Mouse (Mus musculus): ENCODE measurements around the gene Ctxn1. TPM values are rescaled to one million over a fixed set of nuclear protein-coding genes. Genes with fewer than 3 reads are reported as not detected.

The Ctxn1 gene
- polyA plus RNA-seq, 1 experiment from 2014 or later: 55.0 TPM

DNA sequence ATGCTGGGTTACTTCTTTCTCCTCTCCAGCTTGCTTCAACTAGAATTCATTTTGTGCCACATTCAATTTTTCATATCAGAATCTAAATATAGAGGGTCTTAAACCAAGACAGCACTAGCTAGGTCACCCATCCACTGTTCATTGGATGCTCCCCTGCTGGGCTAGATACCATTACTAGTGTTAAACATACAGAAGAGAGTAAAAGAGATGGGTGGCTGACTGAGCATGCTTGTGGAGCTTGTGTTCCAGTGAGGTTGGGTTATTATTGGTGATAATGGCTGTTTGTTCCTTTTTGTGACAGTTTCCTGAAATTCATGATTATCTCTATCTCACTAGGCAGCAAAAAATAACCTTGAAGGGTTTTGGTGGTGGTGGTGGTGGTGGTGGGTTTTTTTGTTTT is 37.0 kb downstream of the Ctxn1 start:
- Histone ChIP-seq H3K9ac (ENCODE audit: low read depth, low read length) (no peak overlapping the region), H3K4me1 (ENCODE audit: control insufficient read depth, insufficient read depth, low read length) (peaks cover 10% of the 10 kb centered on the region; the same call in 1 of the 2 replicates), H3K9me3 (ENCODE audit: control insufficient read depth, low read length) (no peaks in the 10 kb centered on the region; the same call in 1 of the 2 replicates), H3K4me3 (ENCODE audit: low read length) (no peak overlapping the region), H3K27me3 (replicated peaks; ENCODE audit: control insufficient read depth, insufficient read depth, low read length) (0 out of 2 replicates have a peak, but pooled peaks cover 6% of the 10 kb centered on the region), H3K4me2 (ENCODE audit: low read depth, low read length) (no peak overlapping the region), H3K27ac (ENCODE audit: low read length) (no peak overlapping the region), H3K36me3 (ENCODE audit: control insufficient read depth, insufficient read depth, low read length) (no peaks in the 10 kb centered on the region)
- no peak for ATAC-seq

GRCm38 (mm10) chr8:4219617-4220016 is 39.5 kb downstream of the Ctxn1 start:
- H3K4me3 ChIP-seq (ENCODE audit: low read length): no peak overlapping the region
- ATAC-seq: no peak
- no peaks in the 10 kb centered on the region for H3K36me3 ChIP-seq (ENCODE audit: control insufficient read depth, insufficient read depth, low read length)
- H3K9me3 ChIP-seq (ENCODE audit: control insufficient read depth, low read length): no peaks in the 10 kb centered on the region; the same call in 1 of the 2 replicates
- no peak overlapping the region for H3K27ac ChIP-seq (ENCODE audit: low read length)
- H3K4me2 ChIP-seq (ENCODE audit: low read depth, low read length): no peak overlapping the region
- peaks cover 19% of the 10 kb centered on the region for H3K4me1 ChIP-seq (ENCODE audit: control insufficient read depth, insufficient read depth, low read length)
- 88% methylated on average over 3 of the region's 3 CpGs for WGBS
- peaks cover 11% of the 10 kb centered on the region; the same call in 1 of the 2 replicates for H3K27me3 ChIP-seq (replicated peaks; ENCODE audit: control insufficient read depth, insufficient read depth, low read length)
- no peak overlapping the region for H3K9ac ChIP-seq (ENCODE audit: low read depth, low read length)

GRCm38 (mm10) chr8:4216791-4217621 is 42.1 kb downstream of the Ctxn1 start, which contains the start of gene Prr36:
TSS of gene Prr36 (minus strand) at chr8:4217459.
- peak within 1 kb of the TSS; percentile 96 for H3K4me2 ChIP-seq (ENCODE audit: low read depth, low read length)
- no peaks in the 10 kb centered on the region for H3K36me3 ChIP-seq (ENCODE audit: control insufficient read depth, insufficient read depth, low read length)
- WGBS: under 1% methylated on average over 44 of the region's 44 CpGs
- no peaks in the 10 kb centered on the region; the same call in 1 of the 2 replicates for H3K9me3 ChIP-seq (ENCODE audit: control insufficient read depth, low read length)
- H3K9ac ChIP-seq (ENCODE audit: low read depth, low read length): peak within 1 kb of the TSS; percentile 71
- peaks cover 36% of the 10 kb centered on the region for H3K4me1 ChIP-seq (ENCODE audit: control insufficient read depth, insufficient read depth, low read length)
- H3K4me3 ChIP-seq (ENCODE audit: low read length): peak within 1 kb of the TSS; percentile 57
- ATAC-seq: no peak; the same call in 1 of the 2 replicates
- H3K27ac ChIP-seq (ENCODE audit: low read length): no peak within 1 kb of the TSS
- H3K27me3 ChIP-seq (replicated peaks; ENCODE audit: control insufficient read depth, insufficient read depth, low read length): peaks cover 11% of the 10 kb centered on the region; the same call in 1 of the 2 replicates

- Histone ChIP-seq H3K9ac (ENCODE audit: low read depth, low read length) (peak overlapping the region; percentile 71), H3K36me3 (ENCODE audit: control insufficient read depth, insufficient read depth, low read length) (no peaks in the 10 kb centered on the region), H3K4me3 (ENCODE audit: low read length) (peak overlapping the region; percentile 57), H3K27ac (ENCODE audit: low read length) (no peak overlapping the region), H3K4me2 (ENCODE audit: low read depth, low read length) (peak overlapping the region; percentile 96), H3K27me3 (replicated peaks; ENCODE audit: control insufficient read depth, insufficient read depth, low read length) (peaks cover 11% of the 10 kb centered on the region; the same call in 1 of the 2 replicates), H3K9me3 (ENCODE audit: control insufficient read depth, low read length) (no peaks in the 10 kb centered on the region; the same call in 1 of the 2 replicates), H3K4me1 (ENCODE audit: control insufficient read depth, insufficient read depth, low read length) (peaks cover 36% of the 10 kb centered on the region)
- WGBS: 9% methylated on average over 18 of the region's 18 CpGs
- no peak for ATAC-seq
Observed at GRCm38 (mm10) chr8:4216296-4216695, 42.8 kb downstream of the Ctxn1 start.

- Histone ChIP-seq H3K4me3 (ENCODE audit: low read length) (peak overlapping the region; percentile 58), H3K9me3 (ENCODE audit: control insufficient read depth, low read length) (peaks cover 2% of the 10 kb centered on the region; the same call in 1 of the 2 replicates), H3K4me1 (ENCODE audit: control insufficient read depth, insufficient read depth, low read length) (peaks cover 42% of the 10 kb centered on the region), H3K36me3 (ENCODE audit: control insufficient read depth, insufficient read depth, low read length) (no peaks in the 10 kb centered on the region), H3K4me2 (ENCODE audit: low read depth, low read length) (peak overlapping the region; percentile 98), H3K9ac (ENCODE audit: low read depth, low read length) (peak overlapping the region; percentile 72), H3K27ac (ENCODE audit: low read length) (peak overlapping the region; percentile 83), H3K27me3 (replicated peaks; ENCODE audit: control insufficient read depth, insufficient read depth, low read length) (peaks cover 11% of the 10 kb centered on the region; the same call in 1 of the 2 replicates)
- WGBS: 8% methylated on average over 33 of the region's 33 CpGs
- ATAC-seq: peak; percentile 81
Observed at GRCm38 (mm10) chr8:4214006-4214980, 44.8 kb downstream of the Ctxn1 start.

DNA sequence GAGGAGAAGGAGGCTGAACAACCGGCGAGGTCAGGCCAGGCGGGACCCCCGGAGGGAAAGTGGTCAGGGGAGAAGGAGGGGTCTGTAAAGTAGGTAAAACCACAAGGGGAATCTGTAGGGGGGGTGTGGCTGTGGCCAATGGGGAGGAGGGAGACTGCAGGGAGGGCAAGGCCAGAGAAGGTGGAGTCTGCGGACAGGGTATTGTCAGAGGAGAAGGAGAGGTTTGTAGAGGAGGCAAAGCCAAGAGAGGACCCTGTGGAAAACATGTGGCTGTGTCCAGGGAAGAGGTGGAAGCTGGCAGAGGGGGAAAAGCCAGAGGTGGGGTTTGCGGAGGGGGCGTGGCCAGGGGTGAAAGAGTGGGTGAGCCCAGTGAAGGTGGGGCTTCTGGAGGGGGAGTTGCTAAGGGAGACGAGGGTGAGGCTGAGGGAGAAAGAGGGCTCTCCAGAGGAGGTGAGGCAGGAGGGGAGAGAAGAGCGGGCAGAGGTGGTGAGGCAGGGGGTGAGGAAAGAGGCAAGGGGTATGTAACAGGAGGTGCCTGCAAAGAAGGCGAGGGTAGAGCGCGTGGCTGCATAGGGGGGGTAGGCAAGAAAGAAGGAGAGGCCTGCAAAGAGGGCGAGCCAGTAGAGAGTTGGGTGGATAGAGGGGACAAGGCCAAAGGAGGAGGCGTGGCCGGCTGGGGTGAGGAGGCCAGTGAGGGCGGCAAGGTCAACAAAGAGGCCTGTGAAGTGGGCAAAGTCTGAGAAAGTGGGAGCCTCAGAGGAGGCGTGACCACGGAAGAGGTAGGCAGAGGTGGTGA is 45.7 kb downstream of the Ctxn1 start:
- Histone ChIP-seq H3K27me3 (replicated peaks; ENCODE audit: control insufficient read depth, insufficient read depth, low read length) (peaks cover 11% of the 10 kb centered on the region; the same call in 1 of the 2 replicates), H3K4me2 (ENCODE audit: low read depth, low read length) (peak overlapping the region; percentile 98), H3K4me3 (ENCODE audit: low read length) (peak overlapping the region; percentile 58), H3K9me3 (ENCODE audit: control insufficient read depth, low read length) (peaks cover 3% of the 10 kb centered on the region; the same call in 1 of the 2 replicates), H3K36me3 (ENCODE audit: control insufficient read depth, insufficient read depth, low read length) (no peaks in the 10 kb centered on the region), H3K9ac (ENCODE audit: low read depth, low read length) (peak overlapping the region; percentile 72), H3K4me1 (ENCODE audit: control insufficient read depth, insufficient read depth, low read length) (peaks cover 42% of the 10 kb centered on the region), H3K27ac (ENCODE audit: low read length) (peak overlapping the region; percentile 83)
- ATAC-seq: peak; percentile 74
- WGBS: 5% methylated on average over 18 of the region's 18 CpGs

GRCm38 (mm10) chr8:4212809-4213209 is 46.3 kb downstream of the Ctxn1 start:
- peaks cover 3% of the 10 kb centered on the region; the same call in 1 of the 2 replicates for H3K9me3 ChIP-seq (ENCODE audit: control insufficient read depth, low read length)
- H3K36me3 ChIP-seq (ENCODE audit: control insufficient read depth, insufficient read depth, low read length): no peaks in the 10 kb centered on the region
- H3K4me1 ChIP-seq (ENCODE audit: control insufficient read depth, insufficient read depth, low read length): peaks cover 42% of the 10 kb centered on the region
- H3K4me2 ChIP-seq (ENCODE audit: low read depth, low read length): peak overlapping the region; percentile 98
- ATAC-seq: peak; percentile 14
- WGBS: under 1% methylated on average over 25 of the region's 25 CpGs
- peak overlapping the region; percentile 58 for H3K4me3 ChIP-seq (ENCODE audit: low read length)
- H3K27ac ChIP-seq (ENCODE audit: low read length): peak overlapping the region; percentile 83
- H3K9ac ChIP-seq (ENCODE audit: low read depth, low read length): peak overlapping the region; percentile 72
- H3K27me3 ChIP-seq (replicated peaks; ENCODE audit: control insufficient read depth, insufficient read depth, low read length): peaks cover 10% of the 10 kb centered on the region; the same call in 1 of the 2 replicates

DNA sequence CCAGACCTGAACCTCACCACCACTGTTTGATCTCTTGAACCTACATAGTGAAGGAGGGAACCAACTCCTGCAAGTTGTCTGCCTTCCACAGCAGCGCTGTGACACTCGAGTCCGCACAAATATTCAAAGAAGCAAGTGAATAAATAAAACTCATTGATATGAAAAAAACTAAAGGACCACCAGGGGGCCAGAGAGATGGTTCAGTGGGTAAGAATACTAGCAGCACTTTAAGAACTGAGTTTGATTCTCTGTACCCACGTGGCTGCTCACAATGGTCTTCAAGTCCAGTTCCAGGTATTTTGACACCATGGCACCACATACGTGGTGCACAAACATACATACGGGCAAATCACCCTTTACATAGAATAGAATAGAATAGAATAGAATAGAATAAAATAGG is 48.0 kb downstream of the Ctxn1 start:
- Histone ChIP-seq H3K4me1 (ENCODE audit: control insufficient read depth, insufficient read depth, low read length) (peaks cover 50% of the 10 kb centered on the region), H3K36me3 (ENCODE audit: control insufficient read depth, insufficient read depth, low read length) (no peaks in the 10 kb centered on the region), H3K4me3 (ENCODE audit: low read length) (no peak overlapping the region), H3K27me3 (replicated peaks; ENCODE audit: control insufficient read depth, insufficient read depth, low read length) (peaks cover 5% of the 10 kb centered on the region; the same call in 1 of the 2 replicates), H3K9ac (ENCODE audit: low read depth, low read length) (no peak overlapping the region), H3K9me3 (ENCODE audit: control insufficient read depth, low read length) (peaks cover 3% of the 10 kb centered on the region; the same call in 1 of the 2 replicates), H3K27ac (ENCODE audit: low read length) (no peak overlapping the region), H3K4me2 (ENCODE audit: low read depth, low read length) (no peak overlapping the region)
- 79% methylated on average over 6 of the region's 6 CpGs for WGBS
- ATAC-seq: no peak

All from intestine, embryonic 16.5 days (tissue).